Mouse (Mus musculus) neural tube, embryonic 13.5 days (tissue): ENCODE data around the gene Pus7. TPM values are rescaled to one million over a fixed set of nuclear protein-coding genes. Genes with fewer than 3 reads are reported as not detected.
"Not testable (repeated sequence)": the region's sequence is repeated elsewhere in the genome, so short reads cannot be mapped to it uniquely, and the experiment has no call there.

Experiments used
- ATAC-seq: fragments of 200-750 bp; cut with Nextera tagmentation; 2 replicates; pipeline ENCODE4 v1.8.0; 2017; ENCODE audit warnings: low read depth, mild to moderate bottlenecking, moderate TSS enrichment, moderate library complexity
- H3K27ac ChIP-seq: fragments of 300-500 bp; sonication (generic); replicated peaks from 2 replicates; pipeline ENCODE4 v1.5.1; 2015; ENCODE audit warnings: moderate library complexity, mild to moderate bottlenecking, inconsistent platforms
- H3K27me3 ChIP-seq: fragments of 300-500 bp; sonication (generic); 2 replicates; pipeline ENCODE4 v1.6.1; 2015; ENCODE audit warnings: mild to moderate bottlenecking, inconsistent platforms
- H3K36me3 ChIP-seq: fragments of 300-500 bp; sonication (generic); 2 replicates; pipeline ENCODE4 v1.6.1; 2015; ENCODE audit warnings: mild to moderate bottlenecking, inconsistent platforms
- H3K4me1 ChIP-seq: fragments of 300-500 bp; sonication (generic); replicated peaks from 2 replicates; pipeline ENCODE4 v1.6.1; 2015; ENCODE audit warnings: inconsistent platforms
- H3K4me2 ChIP-seq: fragments of 300-500 bp; sonication (generic); 2 replicates; pipeline ENCODE4 v1.6.1; 2015; ENCODE audit warnings: inconsistent platforms, mild to moderate bottlenecking, moderate library complexity
- H3K4me3 ChIP-seq: fragments of 300-500 bp; sonication (generic); 2 replicates; pipeline ENCODE4 v1.5.1; 2015; ENCODE audit warnings: mild to moderate bottlenecking, inconsistent platforms
- H3K9ac ChIP-seq: fragments of 300-500 bp; sonication (generic); 2 replicates; pipeline ENCODE4 v1.6.1; 2015; ENCODE audit warnings: moderate library complexity, mild to moderate bottlenecking, inconsistent platforms
- H3K9me3 ChIP-seq: fragments of 300-500 bp; sonication (generic); 2 replicates; pipeline ENCODE4 v1.6.1; 2016; ENCODE audit warnings: inconsistent platforms
- WGBS: fragments of 180-500 bp; shearing (Covaris S2); methylation state at CpG from one replicate; pipeline ENCODE4 v1.1.7; 2015; 5-methylcytosine and 5-hydroxymethylcytosine counted together
- polyA plus RNA-seq: library from polyadenylated mRNA; unstranded; fragments of >200 nt; fragmentation: Nextera tagmentation; extraction: Ambion mirVana; gene quantifications from 2 replicates; pipeline ENCODE4 v1.2.1, GENCODE M21; 2015

Pus7 gene
- polyA plus RNA-seq, 1 experiment from 2014 or later = 18.3 TPM

GRCm38 (mm10) chr5:23709661-23710060, 73.8 kb downstream of the Pus7 start:
- Histone ChIP-seq H3K9ac (no peak overlapping the region), H3K27me3 (no peaks in the 10 kb centered on the region), H3K27ac (no peak overlapping the region), H3K4me3 (no peak overlapping the region), H3K9me3 (peaks cover 25% of the 10 kb centered on the region), H3K4me2 (no peak overlapping the region), H3K36me3 (peaks cover 42% of the 10 kb centered on the region), H3K4me1 (no peaks in the 10 kb centered on the region; the same call in 1 of the 2 replicates)
- no peak for ATAC-seq
- WGBS = 96% methylated on average over 1 of the region's 1 CpGs

- not testable (repeated sequence) for H3K27me3 ChIP-seq, H3K4me2 ChIP-seq, H3K4me1 ChIP-seq, H3K9ac ChIP-seq, H3K27ac ChIP-seq, ATAC-seq, H3K4me3 ChIP-seq
- 97% methylated on average over 28 of the region's 34 CpGs for WGBS
- Histone ChIP-seq H3K36me3 (peaks cover 66% of the 10 kb centered on the region), H3K9me3 (peaks cover 38% of the 10 kb centered on the region)
Measured at GRCm38 (mm10) chr5:23706601-23707597, 76.6 kb downstream of the Pus7 start.

- Histone ChIP-seq H3K4me1 (no peaks in the 10 kb centered on the region), H3K9ac (no peak overlapping the region), H3K27ac (no peak overlapping the region), H3K4me3 (no peak overlapping the region), H3K27me3 (no peaks in the 10 kb centered on the region), H3K36me3 (peaks cover 45% of the 10 kb centered on the region), H3K4me2 (no peak overlapping the region), H3K9me3 (peaks cover 54% of the 10 kb centered on the region)
- 93% methylated on average over 1 of the region's 1 CpGs for WGBS
- no peak for ATAC-seq
Measured at GRCm38 (mm10) chr5:23697457-23697856, 86.1 kb downstream of the Pus7 start.

Other genes with a start within 250 kb of the Pus7 start
- 91.1 and 96.1 TPM in 2 replicates for gene Srpk2, start 99.1 kb downstream of the Pus7 start, polyA plus RNA-seq
- 33.8 and 37.9 TPM in 2 replicates for gene Rint1, start 4.0 kb upstream of the Pus7 start, polyA plus RNA-seq
- 82.3 and 98.8 TPM in 2 replicates for gene Tomm7, start 60.5 kb upstream of the Pus7 start, polyA plus RNA-seq
- 28.4 and 30.5 TPM in 2 replicates for gene Fam126a, start 247.0 kb upstream of the Pus7 start, polyA plus RNA-seq